Mouse (Mus musculus) hindbrain, embryonic 14.5 days (tissue): Measurements from ENCODE around the gene Pdcl2. TPM values are rescaled to one million over a fixed set of nuclear protein-coding genes. Genes with fewer than 3 reads are reported as not detected.

Experiments
- ATAC-seq: fragments of 200-750 bp; cut with Nextera tagmentation; 2 replicates; pipeline ENCODE4 v1.8.0; 2017; ENCODE audit warnings: moderate number of reproducible peaks, mild to moderate bottlenecking, moderate TSS enrichment, moderate library complexity; ENCODE audit not compliant: low FRiP score
- DNase-seq: peaks from one replicate; pipeline ENCODE4 v3.0.0-alpha.2; 2015; ENCODE audit warnings: low spot score
- H3K27ac ChIP-seq: fragments of 300-500 bp; sonication (generic); 2 replicates; pipeline ENCODE4 v1.5.1; 2014; ENCODE audit warnings: mild to moderate bottlenecking, moderate library complexity
- H3K27me3 ChIP-seq: fragments of 300-500 bp; sonication (generic); 2 replicates; pipeline ENCODE4 v1.6.1; 2014; ENCODE audit warnings: mild to moderate bottlenecking, low read length, mixed read lengths; ENCODE audit not compliant: control insufficient read depth, insufficient read depth
- H3K36me3 ChIP-seq: fragments of 300-500 bp; sonication (generic); replicated peaks from 2 replicates; pipeline ENCODE4 v1.6.1; 2014; ENCODE audit not compliant: control insufficient read depth, insufficient read depth
- H3K4me1 ChIP-seq: fragments of 300-500 bp; sonication (generic); replicated peaks from 2 replicates; pipeline ENCODE4 v1.6.1; 2014; ENCODE audit warnings: antibody characterized with exemption, low read length, mixed read lengths; ENCODE audit not compliant: control insufficient read depth, insufficient read depth
- H3K4me2 ChIP-seq: fragments of 300-500 bp; sonication (generic); replicated peaks from 2 replicates; pipeline ENCODE4 v1.6.1; 2014; ENCODE audit warnings: mild to moderate bottlenecking, moderate library complexity
- H3K4me3 ChIP-seq: fragments of 300-500 bp; sonication (generic); replicated peaks from 2 replicates; pipeline ENCODE4 v1.5.1; 2014; ENCODE audit warnings: mild to moderate bottlenecking, low read length
- H3K9ac ChIP-seq: fragments of 300-500 bp; sonication (generic); 2 replicates; pipeline ENCODE4 v1.6.1; 2014
- H3K9me3 ChIP-seq: fragments of 300-500 bp; sonication (generic); 2 replicates; pipeline ENCODE4 v1.6.1; 2016; ENCODE audit warnings: low read length; ENCODE audit not compliant: control insufficient read depth
- WGBS: fragments of 180-500 bp; shearing (Covaris S2); extraction: QIAGEN DNeasy Blood & Tissue Kit; methylation state at CpG from one replicate; pipeline ENCODE4 v1.1.7; 2014; 5-methylcytosine and 5-hydroxymethylcytosine counted together
- polyA plus RNA-seq: library from polyadenylated mRNA; unstranded; fragments of >200 nt; fragmentation: Nextera tagmentation; extraction: Ambion mirVana; gene quantifications from 2 replicates; pipeline ENCODE4 v1.2.1, GENCODE M21; 2014

The Pdcl2 gene
- polyA plus RNA-seq, 1 experiment from 2014 or later: not detected

DNA sequence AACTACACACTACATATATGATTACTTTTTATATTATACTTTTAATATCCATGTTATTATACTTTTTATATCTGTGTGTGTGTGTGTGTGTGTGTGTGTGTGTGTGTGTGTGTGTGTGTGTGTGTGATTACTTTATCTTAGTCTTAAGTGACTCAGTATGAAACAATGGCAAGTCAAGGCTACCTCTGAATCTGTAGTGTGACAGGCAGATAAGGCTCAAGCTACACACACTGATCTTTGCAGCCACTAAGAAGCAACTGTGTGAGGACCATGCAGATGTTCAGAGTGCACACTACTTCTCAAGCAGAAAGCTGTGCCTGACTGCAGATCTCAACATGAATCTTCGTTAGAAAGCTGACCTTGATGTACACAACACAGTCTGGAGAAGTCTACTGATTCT lies 47.1 kb downstream of the Pdcl2 start:
- Histone ChIP-seq H3K4me3 (no peak overlapping the region), H3K4me2 (no peak overlapping the region), H3K9me3 (no peaks in the 10 kb centered on the region), H3K27me3 (no peaks in the 10 kb centered on the region), H3K9ac (no peak overlapping the region), H3K27ac (no peak overlapping the region), H3K36me3 (no peaks in the 10 kb centered on the region), H3K4me1 (no peaks in the 10 kb centered on the region; the same call in 1 of the 2 replicates)
- 89% methylated on average over 1 of the region's 1 CpGs for WGBS
- no peak for ATAC-seq
- no peak for DNase-seq

DNA sequence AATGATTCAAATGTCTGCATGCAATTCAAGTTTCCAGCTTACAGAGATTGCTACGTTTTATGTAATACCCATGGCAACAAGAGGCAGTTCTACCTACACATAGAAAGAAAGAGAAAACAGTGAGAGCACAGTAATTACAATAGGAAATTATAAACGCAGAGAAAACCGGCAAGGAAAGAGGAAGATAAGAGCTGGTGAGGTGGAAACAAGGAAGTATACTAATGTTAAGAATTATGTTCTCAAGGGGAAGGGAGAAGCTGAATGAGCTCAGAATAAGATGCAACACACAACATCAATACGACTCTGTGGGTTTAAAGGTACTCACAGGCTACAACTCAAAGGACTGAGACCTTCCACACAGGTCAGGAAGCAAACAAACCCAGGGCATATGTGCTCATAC lies 56.0 kb downstream of the Pdcl2 start:
- 0 out of 2 replicates have a peak, but pooled peaks cover 3% of the 10 kb centered on the region for H3K36me3 ChIP-seq
- no peak overlapping the region for H3K4me3 ChIP-seq
- 88% methylated on average over 4 of the region's 4 CpGs for whole genome bisulfite sequencing
- no peak overlapping the region for H3K27ac ChIP-seq
- no peaks in the 10 kb centered on the region for H3K4me1 ChIP-seq
- H3K27me3 ChIP-seq: no peaks in the 10 kb centered on the region
- no peaks in the 10 kb centered on the region for H3K9me3 ChIP-seq
- no peak for ATAC-seq
- H3K4me2 ChIP-seq: no peak overlapping the region
- H3K9ac ChIP-seq: no peak overlapping the region
- no peak for DNase-seq

Other genes starting within 250 kb of the Pdcl2 start
- 16.0 and 16.3 TPM in 2 replicates for gene Srd5a3, start 190.9 kb downstream of the Pdcl2 start, polyA plus RNA-seq
- gene Tmem165, start 147.3 kb downstream of the Pdcl2 start, polyA plus RNA-seq: 64.0 and 65.3 TPM in 2 replicates
- gene Clock, start 26.4 kb downstream of the Pdcl2 start, polyA plus RNA-seq: 16.5 and 19.2 TPM in 2 replicates
- 1.8 and 2.2 TPM in 2 replicates for gene Nmu, start 32.6 kb upstream of the Pdcl2 start, polyA plus RNA-seq
- 0.61 TPM in 1 of 2 replicates, not detected in the other for gene Gm7271, start 152.9 kb upstream of the Pdcl2 start, polyA plus RNA-seq
- 59.1 and 62.1 TPM in 2 replicates for gene Exoc1, start 198.2 kb upstream of the Pdcl2 start, polyA plus RNA-seq